Mouse (Mus musculus): ENCODE results near the gene Parp8.

Parp8 gene

DNA sequence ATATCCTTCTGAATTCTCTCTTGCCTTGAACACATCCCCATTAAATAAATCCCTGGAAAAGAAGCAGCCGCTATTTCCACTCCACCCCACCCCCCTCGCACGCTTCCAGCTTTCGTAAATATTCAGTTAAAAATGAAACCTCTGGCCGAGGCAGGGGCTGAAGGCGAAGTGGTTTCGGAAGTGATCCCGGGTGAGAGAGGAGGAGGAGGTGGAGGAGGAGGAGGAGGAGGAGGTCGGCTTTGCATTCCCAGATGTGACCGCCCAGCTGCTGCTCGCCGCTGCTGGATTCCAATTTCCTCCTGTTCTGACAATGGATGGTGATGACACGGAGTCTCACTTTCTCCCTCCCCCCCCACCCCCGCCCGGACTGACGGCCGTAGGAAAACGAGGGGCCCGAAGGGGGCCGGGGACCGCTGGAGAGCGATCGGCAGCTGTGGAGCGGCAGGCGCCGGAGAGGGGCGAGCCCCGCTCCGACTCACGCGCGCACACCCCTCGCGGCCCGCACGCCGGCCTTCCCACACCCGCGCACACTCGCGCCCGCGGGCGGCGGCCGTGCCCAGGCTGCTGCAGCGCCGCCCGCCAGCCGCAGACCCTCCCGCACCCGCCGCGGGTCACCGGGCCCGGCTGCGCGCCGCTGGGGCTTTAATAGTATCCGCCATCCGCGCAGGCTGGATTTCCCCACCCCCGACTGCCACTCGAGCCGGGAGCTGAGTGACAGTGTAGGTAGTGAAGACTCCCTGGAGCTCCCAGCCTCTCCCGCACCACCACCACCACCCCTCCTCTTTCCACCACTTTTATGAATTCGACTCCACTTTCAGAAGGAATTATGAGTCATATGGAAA is at the start of gene Parp8:
Parp8 (minus strand) TSS at position 312 of the 842 bp plus-strand sequence.
- peak; percentile 22 to 30 for DNase-seq (ENCODE audit: low read depth in 2 of 2, low spot score in 2 of 2)

DNA sequence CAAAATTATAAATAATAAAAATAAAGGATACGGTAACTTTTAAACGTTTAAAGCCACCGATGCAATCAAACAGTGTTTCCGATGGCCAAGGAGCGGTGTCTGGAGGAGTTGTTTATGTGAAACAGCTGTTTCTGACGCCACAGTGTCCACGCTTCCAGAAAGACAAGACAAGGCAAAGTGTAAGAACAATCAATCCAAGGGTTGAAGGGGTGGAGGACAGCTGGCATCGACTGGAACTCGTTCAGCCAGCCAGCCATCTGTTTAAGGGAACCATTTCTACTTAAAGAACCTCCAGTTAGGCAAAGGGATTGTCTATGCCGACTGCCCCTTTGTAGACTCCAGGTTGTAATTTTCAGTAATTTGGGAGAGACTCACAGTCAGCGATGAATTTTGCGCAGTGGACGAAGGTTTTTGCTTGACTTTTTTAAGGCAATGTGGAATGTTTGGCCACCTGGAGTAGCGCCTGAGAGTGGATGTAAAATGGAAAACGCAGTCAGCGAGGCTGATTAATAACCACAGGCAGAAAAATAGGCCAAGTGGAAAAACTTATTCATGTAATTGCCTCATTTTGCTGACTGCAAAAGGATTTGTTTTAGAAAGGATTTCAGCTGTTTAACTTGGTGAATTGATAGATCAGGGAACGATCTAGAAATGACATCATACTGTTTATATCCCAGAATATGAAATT is 37.4 kb upstream of the Parp8 start:
- DNase-seq (ENCODE audit: low read depth in 2 of 2, low spot score in 2 of 2) = no peak

DNA sequence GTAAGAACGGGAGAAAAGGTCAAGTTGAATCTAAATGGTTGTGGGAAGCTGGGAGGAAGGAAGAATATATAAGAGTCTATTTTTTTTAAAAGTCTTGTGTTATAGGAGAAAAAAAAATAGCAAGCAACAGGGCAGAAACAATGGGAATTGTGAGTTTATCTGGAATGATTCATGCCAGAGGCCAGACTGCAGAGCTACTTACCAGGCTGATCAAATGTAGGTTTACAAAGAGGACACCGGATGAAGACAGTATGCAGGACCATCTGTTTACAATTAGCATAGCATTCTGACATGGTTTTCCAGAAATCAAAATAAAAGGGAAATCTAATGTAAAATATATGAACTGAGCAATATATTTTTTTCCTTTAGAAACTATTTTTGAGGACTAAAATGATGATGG is 31.1 kb upstream of the Parp8 start:
- DNase-seq (ENCODE audit: low read depth in 2 of 2, low spot score in 2 of 2) = no peak

DNA sequence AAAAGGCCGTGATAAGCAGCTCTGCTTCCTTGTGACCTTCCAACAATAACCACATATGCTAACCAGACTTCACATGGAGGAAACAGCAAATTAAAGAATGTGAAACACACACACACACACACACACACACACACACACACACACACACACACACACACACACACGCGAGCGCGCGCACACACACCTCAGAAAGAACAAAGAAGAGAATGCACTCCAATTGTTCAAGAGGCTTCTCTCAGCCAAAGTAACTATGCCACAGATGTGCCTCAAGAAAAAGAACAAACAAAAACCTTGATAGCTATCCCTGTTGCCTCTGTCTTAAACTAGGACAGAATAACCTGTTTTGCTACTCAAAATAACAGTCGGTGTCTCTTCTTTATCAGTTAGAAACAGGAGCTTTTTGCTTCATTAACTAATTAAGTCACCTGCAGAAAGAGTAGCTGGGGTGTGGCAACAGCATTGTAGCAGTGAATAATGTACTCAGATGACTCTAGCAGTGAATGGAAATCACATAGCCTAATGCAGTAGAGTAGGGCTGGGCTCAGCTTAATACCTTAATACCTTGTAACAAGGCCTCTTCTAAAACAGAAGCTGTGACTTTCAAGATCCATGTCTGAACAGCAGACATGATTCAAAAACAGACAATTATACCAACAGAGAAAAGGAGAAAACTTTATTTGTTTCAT is 29.6 kb upstream of the Parp8 start:
- peak; percentile 29 to 35 for DNase-seq (ENCODE audit: low read depth in 2 of 2, low spot score in 2 of 2)

DNA sequence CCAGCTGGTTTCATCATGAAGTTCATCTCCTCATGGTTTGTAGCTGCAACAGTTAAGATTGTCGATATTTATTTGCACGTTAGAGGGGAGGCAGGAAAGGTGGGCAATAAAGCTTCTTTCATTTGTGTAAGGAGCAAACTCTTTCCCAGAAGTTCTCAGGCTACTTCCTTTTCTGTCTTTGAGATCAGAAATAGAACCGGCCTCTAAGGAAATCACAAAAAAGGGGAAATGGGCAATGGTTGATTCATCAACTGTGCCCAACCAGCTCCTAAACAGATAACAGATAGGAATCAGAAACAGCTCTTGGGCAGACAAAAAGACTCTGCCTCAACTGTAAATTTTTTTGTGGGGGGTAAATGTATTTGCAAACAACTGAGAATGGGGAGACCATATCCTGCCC is 27.4 kb upstream of the Parp8 start:
- DNase-seq (ENCODE audit: low read depth in 2 of 2, low spot score in 2 of 2) = no peak

DNA sequence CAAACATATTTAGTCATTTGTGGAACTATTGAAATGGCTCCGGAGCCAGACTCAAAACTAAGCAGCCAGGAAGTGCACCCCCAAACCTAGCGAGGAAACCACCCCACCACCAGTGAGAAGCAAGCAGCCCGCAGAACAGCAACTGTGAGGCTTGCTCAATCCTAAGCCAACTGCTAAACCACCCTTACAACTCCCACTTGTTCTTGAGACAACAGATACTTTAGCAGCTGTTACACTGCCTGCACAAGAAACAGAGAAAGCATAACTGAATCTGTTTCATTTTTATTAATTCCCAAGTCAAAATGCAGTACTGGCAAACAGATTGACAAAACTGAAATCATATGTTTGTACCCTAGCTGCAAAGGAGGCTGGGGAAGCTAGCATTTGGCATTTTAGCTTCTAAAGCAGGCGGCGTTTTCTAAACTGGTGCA is 23.2 kb upstream of the Parp8 start:
- peak; percentile 44 to 54 for DNase-seq (ENCODE audit: low read depth in 2 of 2, low spot score in 2 of 2)

DNA sequence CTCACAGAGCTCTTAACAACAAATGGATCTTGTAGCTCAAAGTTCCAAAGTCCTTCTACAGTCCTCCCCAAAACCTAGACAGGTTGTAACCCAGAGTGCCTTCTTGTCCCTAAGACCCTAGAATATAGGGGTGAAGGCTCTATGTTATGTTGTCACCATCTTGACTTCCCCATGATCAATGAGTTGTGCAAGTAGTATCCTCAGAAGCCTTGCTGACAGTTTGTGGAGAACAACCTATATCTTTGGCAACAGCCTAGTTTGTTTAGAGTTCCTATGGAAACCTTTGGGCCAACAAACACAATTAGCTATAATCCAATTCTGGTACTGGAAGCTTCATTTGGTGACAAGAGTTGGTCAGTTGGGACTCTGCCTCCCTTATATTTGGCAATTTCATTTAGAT is 18.2 kb upstream of the Parp8 start:
- DNase-seq (ENCODE audit: low read depth in 2 of 2, low spot score in 2 of 2) = no peak

DNA sequence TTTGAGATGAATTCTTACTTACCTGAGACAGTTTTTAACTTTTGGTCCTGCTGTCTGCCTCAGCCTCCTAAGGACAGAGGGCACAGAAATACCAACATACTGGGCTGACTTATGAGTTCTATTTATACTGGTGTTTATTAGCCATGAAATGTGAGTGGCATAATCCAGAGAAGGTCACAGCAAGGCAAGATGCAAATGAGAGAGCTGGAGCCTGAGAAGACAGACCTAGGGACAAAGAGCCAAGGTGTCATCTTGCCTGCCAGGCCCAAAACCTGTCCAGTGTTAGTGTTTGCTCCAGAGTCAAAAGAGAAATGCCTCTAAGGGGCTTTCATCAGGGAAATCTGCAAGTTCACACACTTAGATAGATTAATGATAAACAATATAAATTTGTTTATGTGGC is 15.7 kb upstream of the Parp8 start:
- no peak for DNase-seq (ENCODE audit: low read depth in 2 of 2, low spot score in 2 of 2)

DNA sequence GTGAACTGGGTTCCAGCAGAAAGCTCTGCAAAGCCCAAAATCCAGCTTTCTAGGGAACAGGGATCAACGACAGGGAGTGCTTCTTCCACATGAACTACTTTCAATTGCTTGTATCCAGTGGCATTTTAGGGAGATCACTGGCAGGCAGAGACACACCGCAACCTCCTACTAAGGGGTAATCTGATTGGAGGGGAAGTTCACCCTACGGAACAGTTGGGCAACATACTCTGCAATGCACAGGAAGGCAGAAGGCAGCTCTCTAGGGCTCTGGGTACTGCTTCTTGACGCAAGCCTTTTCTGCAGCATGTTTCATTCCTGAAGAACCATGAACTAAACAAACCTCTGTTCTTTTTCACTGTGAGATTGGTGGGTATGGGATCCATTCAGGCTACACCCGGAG is 10.9 kb upstream of the Parp8 start:
- DNase-seq (ENCODE audit: low read depth in 2 of 2, low spot score in 2 of 2) = no peak

DNA sequence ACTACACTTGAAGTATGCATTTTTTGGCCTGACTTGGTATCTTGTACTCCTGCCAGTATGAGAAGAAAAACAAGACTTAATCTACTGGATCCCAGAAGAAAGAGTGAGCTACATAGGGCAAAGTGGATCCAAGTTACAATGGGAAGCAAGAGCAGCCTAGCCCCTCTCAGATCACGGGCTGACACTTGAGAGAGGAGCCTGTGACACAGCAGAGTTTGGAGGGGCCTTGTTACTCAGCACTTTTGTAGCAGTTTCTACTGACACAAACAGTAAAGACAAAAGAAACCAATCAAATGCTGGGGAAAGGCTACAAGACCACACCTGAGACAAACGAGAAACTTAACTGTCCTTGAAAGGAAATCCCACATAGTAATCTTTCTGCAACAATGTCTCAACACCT is 9.8 kb upstream of the Parp8 start:
- no peak for DNase-seq (ENCODE audit: low read depth in 2 of 2, low spot score in 2 of 2)

DNA sequence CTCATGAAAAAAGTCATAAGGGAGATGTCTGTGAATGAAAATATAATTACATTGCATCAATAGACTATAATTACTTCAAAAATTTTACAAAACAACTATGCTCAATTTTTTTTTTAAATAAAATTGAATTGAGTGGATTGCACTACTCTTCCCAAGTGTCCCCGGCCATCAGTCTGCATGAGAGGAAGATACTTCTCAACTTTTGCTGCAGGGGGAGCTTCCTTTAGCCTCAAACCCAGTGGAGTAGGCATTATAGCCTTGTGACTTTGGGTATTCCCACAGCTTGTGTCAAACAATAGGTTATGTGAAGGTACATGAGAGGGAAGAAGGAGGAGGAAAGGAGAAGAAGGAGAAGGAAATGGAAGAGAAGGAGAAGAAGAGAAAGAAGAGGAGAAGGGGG is 9.3 kb upstream of the Parp8 start:
- DNase-seq (ENCODE audit: low read depth in 2 of 2, low spot score in 2 of 2) = no peak

DNA sequence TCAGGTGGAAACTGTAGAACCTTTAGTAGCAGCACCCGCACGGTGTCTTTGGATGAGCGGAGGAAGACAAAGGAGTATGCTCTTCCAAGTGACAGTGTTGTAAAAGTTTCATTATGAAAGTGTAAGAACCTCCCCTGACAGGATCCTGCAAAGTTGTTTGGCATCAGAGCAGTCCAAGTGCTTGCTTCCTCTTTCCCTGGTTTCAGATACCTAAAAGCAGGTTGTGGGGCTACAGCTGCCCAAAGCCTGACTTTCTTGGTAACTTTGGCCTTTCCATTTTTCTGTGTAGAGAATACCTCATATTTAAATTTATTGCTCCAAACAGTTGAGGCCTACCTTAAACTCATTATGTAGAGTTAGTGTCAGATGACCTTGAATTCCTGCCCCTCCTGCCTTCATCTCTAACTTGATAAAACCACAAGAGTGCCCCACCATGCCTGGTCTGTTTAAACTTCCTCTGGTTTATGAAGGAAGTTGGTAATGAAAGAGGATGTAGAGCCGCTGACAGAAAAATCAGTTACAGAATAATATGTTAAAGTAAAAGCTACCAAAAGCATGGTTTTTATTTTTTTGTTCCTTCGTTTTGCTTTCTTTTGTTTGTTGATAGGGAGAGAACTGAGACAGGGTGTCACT is 8.5 kb upstream of the Parp8 start:
- DNase-seq (ENCODE audit: low read depth in 2 of 2, low spot score in 2 of 2) = peak in 1 of 2 experiments; percentile 19

DNA sequence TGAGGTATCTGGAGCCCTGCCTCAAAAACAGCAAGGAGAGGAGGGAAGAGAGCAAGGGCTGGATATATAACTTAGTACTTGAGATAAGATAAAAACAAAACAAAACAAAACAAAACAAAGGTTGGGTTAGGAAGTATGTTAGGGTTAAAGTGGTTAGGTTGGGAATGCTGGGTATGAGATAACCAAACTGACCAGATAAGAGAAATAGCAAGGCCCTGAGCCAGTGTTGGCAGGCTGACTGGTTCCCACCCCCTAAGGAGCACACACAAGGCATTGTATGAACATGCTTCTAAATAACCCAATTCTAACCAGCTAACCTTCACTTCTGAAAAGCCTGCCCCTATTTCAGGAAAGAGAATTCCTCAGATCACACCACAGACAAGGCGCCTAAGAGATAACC is 7.1 kb upstream of the Parp8 start:
- no peak for DNase-seq (ENCODE audit: low read depth in 2 of 2, low spot score in 2 of 2)

DNA sequence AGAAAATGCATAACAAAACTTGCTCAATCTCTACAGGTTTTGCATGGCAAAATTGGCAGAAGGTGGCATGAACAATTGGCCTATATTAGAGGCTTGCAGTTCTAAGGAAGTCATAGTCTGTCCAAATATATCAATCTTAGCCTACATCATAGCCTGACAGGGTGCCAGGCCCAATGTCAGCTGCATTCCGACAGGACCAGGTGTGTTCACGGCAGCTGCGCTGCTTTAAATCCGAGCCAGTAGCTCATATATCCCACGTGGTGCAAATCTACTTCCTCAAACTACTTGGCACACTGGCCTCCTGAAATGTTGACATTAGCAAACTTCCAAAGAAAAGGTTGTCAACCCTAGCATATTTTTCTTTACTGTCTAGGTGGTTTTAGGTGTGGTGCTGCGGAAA is 6.2 kb upstream of the Parp8 start:
- no peak for DNase-seq (ENCODE audit: low read depth in 2 of 2, low spot score in 2 of 2)

DNA sequence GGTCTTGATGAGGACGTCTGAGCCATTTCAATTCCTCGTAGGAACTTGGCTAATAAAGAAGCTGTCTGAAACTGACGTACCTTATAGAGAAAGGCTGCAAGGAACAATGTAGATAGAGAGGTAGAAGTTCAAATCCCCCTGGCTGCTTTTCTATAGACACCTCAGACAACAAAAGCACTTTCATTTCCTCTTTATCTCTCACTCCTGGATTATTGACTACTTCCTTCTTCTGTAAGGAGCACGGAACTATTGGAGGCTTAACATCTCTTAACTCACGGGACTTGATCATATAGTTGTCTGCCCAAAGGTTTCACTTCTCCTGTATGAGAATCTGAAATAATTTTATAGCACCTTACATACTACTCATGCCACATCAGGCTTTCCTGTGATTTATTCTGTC is 2.9 kb upstream of the Parp8 start:
- no peak for DNase-seq (ENCODE audit: low read depth in 2 of 2, low spot score in 2 of 2)

DNA sequence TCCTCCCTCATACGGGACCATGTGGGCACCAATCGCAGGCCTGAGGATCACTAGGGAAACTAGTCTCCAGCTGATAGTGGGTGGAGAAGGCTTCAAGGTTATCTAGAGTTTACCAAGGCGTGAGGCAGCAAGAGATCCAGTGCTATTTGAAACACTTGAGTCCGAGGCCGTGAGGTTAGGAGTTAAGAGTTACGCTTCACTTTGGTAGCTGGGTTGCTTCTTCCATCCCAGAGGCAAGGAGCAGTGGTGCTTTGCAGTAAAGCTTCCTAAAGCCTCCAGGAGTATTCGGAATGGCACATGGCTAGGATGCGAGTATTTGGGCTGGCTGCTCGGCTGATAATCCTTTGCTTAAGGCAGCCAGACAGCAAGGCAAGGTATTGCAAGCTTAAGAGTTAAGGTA is 2.0 kb upstream of the Parp8 start:
- DNase-seq (ENCODE audit: low read depth in 2 of 2, low spot score in 2 of 2) = no peak

DNA sequence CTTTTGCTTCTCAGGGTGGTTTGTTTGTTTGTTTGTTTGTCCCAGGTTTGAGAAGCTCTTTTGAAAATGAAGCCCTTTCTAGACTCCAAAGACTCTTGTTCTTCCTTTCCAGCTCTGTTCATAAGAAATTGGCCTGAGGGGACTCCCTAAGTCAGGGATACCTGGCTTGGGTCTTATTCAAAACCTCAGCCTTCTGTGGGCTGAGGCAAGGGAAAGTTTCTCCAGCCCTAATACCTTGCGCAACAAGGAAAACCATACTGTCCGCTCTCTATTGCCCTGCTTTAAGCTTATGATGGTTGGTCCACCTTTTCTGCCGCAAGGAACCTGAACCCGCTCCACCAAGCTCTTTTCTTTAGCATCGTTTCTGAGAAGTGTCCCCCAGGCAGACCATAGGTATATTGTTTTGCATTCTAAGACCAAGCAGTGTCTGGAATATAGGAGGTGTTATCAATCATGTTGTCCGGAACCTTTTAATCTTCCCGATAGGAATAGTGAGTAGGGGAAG is 991 bp upstream of the Parp8 start:
- no peak for DNase-seq (ENCODE audit: low read depth in 2 of 2, low spot score in 2 of 2)

DNA sequence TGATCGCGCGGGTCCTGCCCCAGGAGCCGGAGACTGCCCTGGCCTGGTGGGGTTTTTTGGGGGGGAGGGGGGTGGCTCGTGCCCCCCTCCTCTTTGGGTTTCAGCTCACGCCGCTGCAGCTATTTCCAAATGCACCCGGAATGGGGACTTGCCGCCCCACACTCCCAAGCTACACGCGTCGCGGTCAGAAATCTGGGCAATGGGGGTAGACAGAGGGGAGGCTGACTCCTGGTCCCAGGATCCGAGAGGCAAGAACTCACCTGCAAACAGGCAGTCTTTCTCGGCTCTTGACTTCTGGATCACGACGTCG is 466 bp downstream of the Parp8 start:
- DNase-seq (ENCODE audit: low read depth in 2 of 2, low spot score in 2 of 2) = no peak

DNA sequence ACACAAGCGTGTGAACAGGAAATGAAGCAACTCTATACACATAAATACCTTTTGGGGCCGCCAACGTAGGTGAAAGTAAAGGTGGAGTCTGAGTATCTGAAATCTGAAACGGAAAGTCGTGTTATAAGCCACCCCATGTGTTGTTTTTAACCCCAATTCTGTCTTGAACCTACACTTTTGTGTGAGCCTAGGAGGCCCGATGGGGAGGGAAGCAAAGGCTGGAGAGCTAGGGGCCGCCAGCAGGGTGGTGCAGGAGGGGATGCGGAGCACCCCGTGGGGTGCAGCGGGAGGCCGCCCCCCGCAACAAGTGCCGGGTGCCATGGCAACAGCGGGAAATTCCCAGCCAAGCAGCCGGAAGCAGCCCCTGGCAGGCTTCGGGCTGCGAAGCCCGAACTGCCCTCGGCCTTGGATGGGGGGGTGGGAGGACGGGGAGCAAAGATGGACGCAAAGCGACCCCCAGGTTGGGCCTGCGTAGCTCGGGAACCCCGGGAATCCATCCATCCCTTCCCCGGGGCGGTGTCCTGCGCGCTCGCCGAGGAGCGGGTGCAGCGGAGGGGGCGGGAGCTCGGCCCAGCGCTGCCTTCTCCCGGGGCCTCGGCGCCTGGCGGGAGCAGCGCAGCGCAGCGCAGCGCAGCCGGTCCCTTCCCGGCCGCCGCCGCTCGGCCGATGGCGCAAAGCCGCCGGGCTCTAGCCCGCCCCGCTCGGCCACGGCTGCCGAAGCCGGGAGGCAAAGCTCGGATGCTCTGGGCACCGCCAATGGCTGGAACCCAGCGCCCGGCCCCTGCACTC is 1.0 kb downstream of the Parp8 start:
- peak; percentile 83 to 86 for DNase-seq (ENCODE audit: low read depth in 2 of 2, low spot score in 2 of 2)

DNA sequence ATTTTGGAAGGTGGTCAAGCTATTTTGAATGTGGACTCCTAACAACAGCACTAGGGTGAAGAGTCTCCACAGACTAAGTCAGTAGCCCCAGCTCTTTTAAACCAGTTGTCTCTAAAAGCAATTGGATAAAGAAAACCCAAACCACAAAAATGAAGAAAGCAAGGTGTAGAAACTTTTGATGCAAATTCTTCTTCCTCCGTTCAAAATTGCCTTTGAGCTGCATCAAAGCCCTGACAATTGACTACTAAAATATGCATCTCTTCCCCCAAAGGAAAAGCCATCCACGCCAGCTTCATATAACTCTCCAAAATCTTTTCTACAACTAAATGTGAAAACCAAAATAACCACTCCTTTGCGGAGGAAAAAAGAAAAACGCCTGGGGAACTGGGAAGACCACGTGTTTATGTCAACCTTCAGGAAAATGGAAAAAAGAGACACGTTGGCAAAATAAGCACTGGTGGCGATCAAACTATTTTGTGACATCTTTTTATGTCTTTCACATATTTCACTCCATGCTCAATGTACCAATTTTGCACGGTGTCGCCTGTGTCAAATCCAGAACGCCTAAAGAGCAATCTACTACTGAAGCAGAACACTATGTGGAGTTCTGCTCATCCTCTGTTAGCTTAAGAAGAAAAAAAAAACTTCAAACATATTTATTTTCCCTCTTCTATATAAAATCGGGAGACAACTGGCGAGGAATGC is 1.8 kb downstream of the Parp8 start:
- DNase-seq (ENCODE audit: low read depth in 2 of 2, low spot score in 2 of 2) = peak in 1 of 2 experiments; percentile 12

Measured in CD8-positive naive resting alpha-beta T cell, adult 2 months (primary cell).